Mouse (Mus musculus) embryo, embryonic 11.5 days (tissue): Measurements from ENCODE around the gene Tmem56.

Experiments
- DNase-seq: peaks from one replicate; pipeline ENCODE4 v3.0.0-alpha.2; 2012; ENCODE audit warnings: low read depth, low spot score

Gene Tmem56

DNA sequence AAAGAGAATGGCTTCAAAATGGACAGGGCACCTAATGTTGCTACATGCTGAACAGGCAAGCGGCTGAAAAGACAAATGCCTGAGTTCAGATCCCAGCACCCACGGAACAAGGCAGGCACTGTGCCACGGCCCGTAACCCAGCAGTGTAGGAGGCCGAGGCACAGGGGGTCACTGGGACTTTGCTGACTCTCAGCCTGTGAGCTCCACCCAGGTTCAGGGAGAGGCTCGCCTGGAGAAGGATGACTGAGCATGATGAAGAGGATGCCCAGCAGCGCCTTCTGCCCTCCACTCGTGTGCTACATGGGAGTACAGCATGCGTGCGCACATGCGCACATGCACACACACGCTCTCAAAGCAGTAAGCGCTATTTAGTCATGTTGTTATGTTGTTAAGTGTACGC, 3.2 kb downstream of the Tmem56 start:
- DNase-seq = no peak

GRCm38 (mm10) chr3:121277557-121277956, 5.3 kb downstream of the Tmem56 start:
- no peak for DNase-seq

DNA sequence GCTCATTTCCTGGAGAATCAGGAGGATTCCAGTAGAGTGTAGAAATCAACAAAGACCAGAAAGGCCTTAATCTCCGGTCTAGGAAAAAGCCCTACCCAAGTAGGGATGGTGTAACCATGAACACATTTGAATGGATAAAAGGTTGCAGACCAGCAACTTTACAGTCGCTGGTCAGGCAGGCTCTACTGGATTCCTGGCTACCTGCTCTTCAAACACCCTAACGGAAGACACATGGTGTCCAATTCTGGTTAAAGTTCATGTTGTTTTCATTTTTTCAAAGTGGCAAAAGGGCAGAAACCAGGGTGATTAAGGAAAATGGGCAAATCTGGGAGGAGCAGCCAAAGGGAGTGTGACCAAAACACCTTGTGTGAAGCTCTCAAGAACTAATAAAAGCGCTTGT, 5.9 kb downstream of the Tmem56 start:
- DNase-seq = no peak

GRCm38 (mm10) chr3:121274010-121274409, 8.9 kb downstream of the Tmem56 start:
- DNase-seq = no peak

DNA sequence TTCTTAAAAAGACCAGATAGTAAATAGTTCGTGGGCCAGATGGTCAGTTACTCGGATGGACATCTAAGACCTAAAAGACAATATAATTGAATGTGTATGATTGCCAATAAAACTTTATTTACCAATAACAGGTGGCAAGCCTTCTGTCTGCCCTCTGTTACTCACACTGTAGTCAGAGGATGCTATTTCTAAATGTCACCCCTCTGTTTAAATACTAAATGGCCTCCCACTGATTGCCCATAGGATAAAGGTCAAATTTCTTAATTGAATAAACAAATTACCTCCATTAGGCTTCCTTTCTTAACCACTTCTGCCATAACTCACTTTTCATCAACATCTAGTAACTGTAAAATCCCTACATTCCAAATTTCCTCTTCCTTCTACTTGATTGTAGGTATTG, 10.3 kb downstream of the Tmem56 start:
- DNase-seq = no peak

DNA sequence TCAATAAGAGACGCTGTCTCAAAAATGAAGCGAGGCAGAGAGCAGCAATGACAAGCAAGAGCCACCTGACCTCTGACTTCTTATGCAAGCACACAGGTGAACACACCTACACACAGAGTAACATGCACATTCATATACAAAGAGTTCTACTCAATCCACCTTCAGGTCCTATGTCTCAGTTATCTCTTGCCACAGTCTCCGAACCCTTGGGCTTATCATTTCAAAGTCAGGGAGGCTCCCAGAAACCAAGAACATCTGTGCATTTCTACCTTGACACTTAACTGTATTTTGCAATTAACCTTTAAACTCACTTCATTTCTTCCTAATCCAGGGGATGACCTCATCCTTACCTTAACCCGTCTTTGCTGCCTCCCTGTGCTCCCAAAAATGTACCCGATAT, 15.6 kb downstream of the Tmem56 start:
- DNase-seq = no peak

- no peak for DNase-seq
Observed at GRCm38 (mm10) chr3:121264242-121264641, 18.7 kb downstream of the Tmem56 start.

DNA sequence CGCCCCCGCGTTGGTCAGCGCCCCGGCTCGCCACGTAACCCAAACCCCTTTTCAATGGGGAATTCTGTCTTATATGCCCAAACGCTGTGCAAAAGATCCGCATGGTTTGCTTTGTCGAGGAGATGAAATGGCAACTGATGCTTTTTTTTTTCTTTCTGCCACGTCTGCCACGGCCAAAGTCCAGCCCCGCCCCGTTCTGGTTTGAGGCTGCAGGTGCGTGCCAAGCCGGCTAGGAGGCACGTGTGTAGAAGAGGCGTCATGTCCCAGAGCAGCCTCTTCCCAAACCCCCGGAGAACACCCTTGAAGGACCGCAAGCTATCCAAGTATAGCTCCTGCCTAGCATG, 19.7 kb downstream of the Tmem56 start:
- no peak for DNase-seq

GRCm38 (mm10) chr3:121262521-121263204, 20.2 kb downstream of the Tmem56 start:
- peak; percentile 46 for DNase-seq

GRCm38 (mm10) chr3:121261939-121262520, 20.9 kb downstream of the Tmem56 start:
- DNase-seq = no peak

DNA sequence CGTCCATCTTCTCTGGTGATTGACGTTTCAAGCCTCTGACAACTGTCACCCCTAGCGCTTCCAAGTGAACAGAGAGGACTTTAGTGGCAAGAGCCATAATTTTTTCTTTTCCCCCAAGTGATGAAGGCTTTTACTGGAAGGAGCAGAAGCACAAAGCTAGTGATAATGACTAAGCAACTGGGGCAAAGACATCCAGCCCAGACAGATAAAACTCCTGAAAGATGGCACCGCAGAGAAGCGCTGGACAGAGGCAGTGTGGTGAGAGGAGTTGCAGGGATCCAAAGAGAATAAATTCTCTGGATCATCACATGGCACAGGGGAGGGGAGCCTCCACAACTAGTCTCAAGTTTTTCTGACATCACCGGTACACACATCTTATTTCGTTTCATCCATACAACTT, 21.6 kb downstream of the Tmem56 start:
- no peak for DNase-seq

DNA sequence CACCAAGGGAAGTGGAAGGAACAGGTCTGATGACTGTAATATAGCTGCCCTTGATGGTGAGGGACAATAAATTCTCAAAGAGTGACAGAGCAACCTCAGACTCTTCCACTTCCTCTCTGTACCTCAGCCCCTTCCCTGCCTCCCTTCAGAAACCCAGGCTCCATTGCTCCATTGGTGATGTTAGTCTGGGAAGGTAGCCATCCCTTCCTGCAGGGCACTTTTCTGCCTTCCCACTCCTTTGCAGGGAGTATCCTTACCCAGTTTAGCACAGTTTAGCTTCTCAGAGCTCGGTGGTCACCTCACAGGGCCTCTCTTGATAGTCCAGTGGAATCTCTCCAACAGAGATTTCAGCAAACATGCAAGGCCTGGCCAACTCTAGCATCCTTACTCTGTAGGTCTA, 22.1 kb downstream of the Tmem56 start:
- no peak for DNase-seq

GRCm38 (mm10) chr3:121260041-121260440, 22.9 kb downstream of the Tmem56 start:
- no peak for DNase-seq

DNA sequence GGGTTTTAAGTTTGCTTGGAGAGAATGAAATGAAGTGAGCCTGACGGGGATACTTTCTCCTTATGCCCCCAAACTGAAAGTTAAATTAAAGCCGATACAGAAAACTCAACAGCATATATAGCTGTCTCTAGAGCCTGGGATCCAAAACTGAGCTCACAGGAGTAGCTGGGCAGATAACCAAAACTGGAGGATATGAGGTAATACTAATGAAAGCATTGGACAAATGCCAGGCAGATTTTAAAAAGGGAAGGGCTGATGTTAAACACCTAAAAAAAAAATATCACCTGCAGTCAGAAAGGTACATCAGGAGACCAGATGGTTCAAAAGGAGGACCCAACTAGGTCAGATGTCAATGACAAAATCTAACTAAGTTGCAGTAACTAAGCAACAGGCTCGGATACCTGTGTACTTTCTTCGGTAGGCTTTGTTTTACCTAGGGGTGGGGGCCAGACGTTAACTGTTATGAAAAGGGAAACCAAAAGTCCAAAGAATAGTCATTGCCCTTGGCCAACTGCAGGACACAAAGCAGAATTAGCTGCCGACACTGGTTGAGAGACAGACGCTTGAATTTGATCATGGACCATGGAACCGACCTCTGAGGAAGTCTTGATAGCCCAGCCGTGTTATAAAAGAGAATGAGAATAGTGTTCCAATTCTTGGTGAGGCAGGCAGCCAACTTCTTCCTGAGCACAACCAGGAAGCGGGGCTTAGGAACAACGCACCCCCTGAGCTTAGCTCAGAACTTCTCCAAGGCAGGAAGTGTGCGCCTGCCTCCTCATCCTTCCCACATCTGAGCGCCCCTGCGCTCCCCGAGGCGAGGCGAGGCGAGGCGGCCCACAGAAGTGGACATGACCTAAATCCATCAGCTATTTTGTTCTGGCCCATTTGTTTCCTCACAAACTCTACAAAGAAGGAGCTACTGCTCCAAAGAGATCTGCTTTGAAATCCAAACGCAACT, 24.1 kb downstream of the Tmem56 start:
- no peak for DNase-seq

GRCm38 (mm10) chr3:121257418-121257817, 25.5 kb downstream of the Tmem56 start:
- no peak for DNase-seq

GRCm38 (mm10) chr3:121256131-121256530, 26.8 kb downstream of the Tmem56 start:
- DNase-seq = no peak

DNA sequence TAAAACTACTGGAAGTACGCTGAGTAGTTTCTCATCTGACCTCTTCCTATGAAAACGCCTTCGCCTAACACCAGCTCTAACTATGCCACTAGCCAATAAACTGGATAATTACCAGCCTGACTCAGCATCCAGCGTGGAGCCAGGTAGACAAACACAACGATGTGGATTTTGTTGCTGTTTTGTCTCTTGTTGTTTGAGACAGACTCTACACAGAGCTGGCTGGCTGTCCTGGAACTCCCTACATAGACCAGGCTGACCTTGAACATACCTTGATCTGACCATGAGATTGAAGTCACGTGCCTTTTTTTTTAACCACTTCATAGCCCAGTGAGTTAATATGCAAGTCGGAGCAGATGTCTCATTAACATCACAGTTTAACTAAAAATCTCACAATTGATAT, 27.4 kb downstream of the Tmem56 start:
- no peak for DNase-seq

DNA sequence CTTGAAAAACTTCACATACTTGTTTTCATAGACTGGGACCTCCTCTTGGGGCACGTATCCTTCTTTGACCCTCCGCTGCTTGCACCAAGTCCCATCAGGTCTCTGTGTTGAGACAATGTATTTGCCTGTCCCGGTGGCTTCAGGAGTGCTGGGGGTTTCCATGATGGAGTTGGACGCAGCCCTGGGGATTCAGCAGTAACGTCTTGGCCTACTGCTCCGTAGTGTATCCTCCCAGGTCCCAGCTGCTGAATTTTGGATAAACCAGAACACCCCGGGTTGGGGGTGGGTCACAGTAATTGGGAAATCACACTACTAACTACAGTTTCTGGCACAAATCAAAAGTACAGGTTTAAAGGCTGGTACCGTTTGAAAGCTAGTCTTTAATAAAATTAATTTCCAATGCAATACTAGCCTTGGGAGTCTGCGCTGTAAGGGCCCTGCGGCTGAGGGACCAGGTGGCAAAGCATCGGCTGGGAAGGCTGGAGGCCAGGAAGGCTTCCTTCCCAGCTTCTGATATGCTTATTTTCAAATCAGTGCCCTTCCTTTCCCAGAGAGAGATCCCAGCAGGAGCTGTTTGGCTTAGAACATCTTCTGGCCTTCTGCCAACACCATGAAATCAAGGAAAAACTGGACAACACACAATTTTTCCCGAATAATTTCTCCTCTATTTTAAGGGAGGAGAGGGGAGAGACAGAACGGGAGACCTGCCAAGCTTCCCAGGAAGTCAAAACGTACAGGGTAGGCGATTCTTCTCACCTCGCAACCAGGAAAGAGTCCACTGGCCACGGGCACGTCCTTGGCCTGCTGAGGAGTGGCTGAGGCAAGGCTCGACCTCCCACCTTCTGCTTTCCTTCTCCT, 32.1 kb downstream of the Tmem56 start:
- no peak for DNase-seq

DNA sequence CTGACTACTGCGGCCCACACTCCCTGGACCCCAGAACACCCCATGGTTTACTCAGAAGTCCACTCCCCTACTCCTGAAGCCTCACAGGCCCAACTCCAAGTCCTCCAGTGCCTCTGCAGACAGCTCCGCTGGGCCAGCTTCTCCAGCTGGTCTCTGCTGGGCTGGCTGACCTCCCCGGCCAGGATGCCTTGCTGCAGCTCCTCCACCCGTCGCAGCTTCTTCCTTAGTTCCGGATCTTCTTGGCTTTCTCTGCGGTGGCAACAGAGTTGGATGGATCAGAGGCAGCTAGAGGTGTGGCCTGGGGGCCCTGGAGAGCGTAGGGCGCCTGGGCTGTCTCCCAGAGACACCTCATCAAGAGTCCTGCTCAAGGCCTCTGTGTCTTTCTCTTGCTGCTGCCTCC, 32.9 kb downstream of the Tmem56 start:
- no peak for DNase-seq

DNA sequence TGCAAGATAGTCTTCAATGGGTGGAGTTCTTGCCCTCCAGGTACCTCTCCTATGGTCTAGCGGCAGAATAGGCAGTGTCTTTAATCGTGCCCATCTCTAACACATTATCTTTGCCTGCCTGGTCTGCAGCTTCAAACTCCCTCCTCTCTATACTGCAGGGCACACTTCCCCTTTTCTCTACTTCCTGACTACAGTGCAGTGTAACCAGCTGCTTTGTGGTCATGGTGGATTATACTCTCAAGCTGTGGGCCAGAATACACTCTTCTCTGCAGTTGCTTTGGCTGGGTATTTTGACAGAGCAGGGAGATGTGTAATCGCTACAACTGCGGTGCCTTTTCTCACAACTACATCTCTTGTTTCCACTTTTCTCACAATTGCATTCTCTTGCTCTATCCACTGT, 40.0 kb downstream of the Tmem56 start:
- no peak for DNase-seq

DNA sequence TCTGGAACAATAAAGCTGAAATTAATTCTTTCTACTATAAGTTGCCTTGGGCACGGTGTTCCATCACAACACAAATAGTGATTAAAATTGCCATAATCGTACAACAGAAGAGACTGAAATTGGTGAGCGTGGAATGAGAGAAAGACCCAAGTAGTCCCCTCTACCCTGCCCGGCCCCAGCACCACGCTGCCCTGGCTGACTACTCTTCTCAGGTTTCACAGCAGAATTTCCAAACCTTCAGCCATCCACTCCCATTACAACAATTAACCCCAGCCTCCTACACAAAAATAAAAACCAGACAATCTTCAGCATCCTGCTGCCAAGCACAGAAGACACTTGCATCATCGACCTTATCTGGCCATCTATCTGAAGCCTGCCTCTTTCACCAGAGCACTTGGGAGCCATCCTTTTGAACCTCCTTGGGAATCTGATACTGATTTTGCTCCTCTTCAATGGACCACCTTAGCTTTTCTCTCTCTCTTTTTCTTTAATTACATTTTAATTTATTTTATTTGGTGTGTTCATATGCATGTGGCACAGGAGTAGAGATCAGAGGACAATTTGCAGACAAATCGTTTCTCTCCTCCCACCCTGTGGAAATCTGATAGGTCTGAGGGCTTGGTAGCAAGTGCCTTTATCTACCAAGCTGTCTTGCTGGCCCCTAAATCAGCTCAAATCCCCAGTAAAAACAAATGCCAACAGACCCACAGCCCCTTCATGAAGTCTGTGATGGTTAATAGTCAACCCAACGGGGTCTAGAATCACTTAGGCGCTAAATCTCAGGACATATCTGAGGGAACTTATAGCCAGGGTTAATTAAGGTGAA, 40.6 kb downstream of the Tmem56 start:
- DNase-seq = no peak
